Mouse (Mus musculus) liver, postnatal 0 days (tissue): ENCODE data around the gene Nkiras2.

Experiments used
- CTCF ChIP-seq: sonication (generic); IDR thresholded peaks from 2 replicates; pipeline ENCODE4 v1.5.1; 2016; ENCODE audit warnings: antibody characterized with exemption, low read depth
- EP300 ChIP-seq: IDR thresholded peaks from 2 replicates; pipeline ENCODE4 v1.6.1; 2016; ENCODE audit warnings: antibody characterized with exemption, low read depth, mild to moderate bottlenecking

DNA sequence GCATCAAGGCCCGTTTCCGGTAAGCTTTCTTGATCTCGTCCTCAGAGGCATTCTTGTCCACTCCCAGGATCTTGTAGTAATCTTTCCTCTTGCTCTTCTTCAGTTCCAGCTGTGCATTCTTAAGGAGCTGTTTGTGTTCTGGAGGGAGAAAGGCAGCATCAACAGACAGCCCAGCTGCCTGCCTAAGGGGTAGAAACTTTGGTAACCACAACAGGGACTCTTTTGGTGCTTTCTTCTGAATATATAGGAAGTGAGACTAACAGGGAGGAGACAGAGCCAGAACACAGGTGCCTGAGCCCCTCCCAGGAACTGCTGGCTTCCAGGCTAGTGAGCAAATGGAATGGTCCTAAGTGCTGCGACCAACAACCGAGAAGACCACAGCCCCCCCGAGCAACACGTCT, 34.5 kb upstream of the Nkiras2 start:
- TF ChIP-seq CTCF (no peak), EP300 (no peak)
